Mouse (Mus musculus): ENCODE data around the gene Npr1. TPM values are rescaled to one million over a fixed set of nuclear protein-coding genes. Genes with fewer than 3 reads are reported as not detected.

The Npr1 gene
- polyA plus RNA-seq (2012; ENCODE audit: insufficient read depth, insufficient read length, low replicate concordance, missing spikeins): not detected in 2 replicates

- peak within 1 kb of the TSS; percentile 58 for H3K4me3 ChIP-seq (ENCODE audit: insufficient read depth, low read depth, low read length)
- TF ChIP-seq CTCF (IDR thresholded peaks at IDR 0.05; ENCODE audit: insufficient read depth, low read depth, low read length) (no peak), POLR2A (IDR thresholded peaks at IDR 0.05; ENCODE audit: insufficient read depth, low read depth, low read length) (no peak)
- peaks cover 10% of the 10 kb centered on the region for H3K4me1 ChIP-seq (ENCODE audit: control insufficient read depth, insufficient read depth, low read length)
- no peak within 1 kb of the TSS for H3K27ac ChIP-seq (ENCODE audit: insufficient read depth, low read depth, low read length)
- under 1% methylated on average over 45 of the region's 49 CpGs for WGBS
Measured at GRCm38 (mm10) chr3:90465686-90466310, at the start of gene Npr1. Gene Npr1, minus strand, starts transcription at chr3:90465866.

- H3K4me1 ChIP-seq (ENCODE audit: control insufficient read depth, insufficient read depth, low read length): peaks cover 15% of the 10 kb centered on the region
- H3K4me3 ChIP-seq (ENCODE audit: insufficient read depth, low read depth, low read length): peak overlapping the region; percentile 40
- TF ChIP-seq CTCF (IDR thresholded peaks at IDR 0.05; ENCODE audit: insufficient read depth, low read depth, low read length) (no peak), POLR2A (IDR thresholded peaks at IDR 0.05; ENCODE audit: insufficient read depth, low read depth, low read length) (no peak)
- WGBS: 36% methylated on average over 1 of the region's 1 CpGs
- peak overlapping the region; percentile 36; the same call in 1 of the 2 replicates for H3K27ac ChIP-seq (ENCODE audit: insufficient read depth, low read depth, low read length)
Measured at GRCm38 (mm10) chr3:90515242-90515641, 49.6 kb upstream of the Npr1 start.

- Histone ChIP-seq H3K4me3 (ENCODE audit: insufficient read depth, low read depth, low read length) (peak overlapping the region; percentile 40), H3K27ac (ENCODE audit: insufficient read depth, low read depth, low read length) (peak overlapping the region; percentile 36; the same call in 1 of the 2 replicates), H3K4me1 (ENCODE audit: control insufficient read depth, insufficient read depth, low read length) (peaks cover 15% of the 10 kb centered on the region)
Measured at GRCm38 (mm10) chr3:90514691-90515090, 49.0 kb upstream of the Npr1 start.

GRCm38 (mm10) chr3:90513796-90514590 lies 48.3 kb upstream of the Npr1 start, which contains the start of the genes S100a1 and S100a13:
Gene S100a1, minus strand, starts transcription at chr3:90514392.
Gene S100a13, plus strand, starts transcription at chr3:90514435.
- peak within 1 kb of the TSS; percentile 36; the same call in 1 of the 2 replicates for H3K27ac ChIP-seq (ENCODE audit: insufficient read depth, low read depth, low read length)
- peak within 1 kb of the TSS; percentile 40 for H3K4me3 ChIP-seq (ENCODE audit: insufficient read depth, low read depth, low read length)
- H3K4me1 ChIP-seq (ENCODE audit: control insufficient read depth, insufficient read depth, low read length): peaks cover 15% of the 10 kb centered on the region
- WGBS: 11% methylated on average over 25 of the region's 25 CpGs
- TF ChIP-seq POLR2A (IDR thresholded peaks at IDR 0.05; ENCODE audit: insufficient read depth, low read depth, low read length) (no peak), CTCF (IDR thresholded peaks at IDR 0.05; ENCODE audit: insufficient read depth, low read depth, low read length) (no peak)

More at GRCm38 (mm10) chr3:90514691-90515090, 49.0 kb upstream of the Npr1 start:
- WGBS: 3% methylated on average over 10 of the region's 10 CpGs
- TF ChIP-seq CTCF (IDR thresholded peaks at IDR 0.05; ENCODE audit: insufficient read depth, low read depth, low read length) (no peak), POLR2A (IDR thresholded peaks at IDR 0.05; ENCODE audit: insufficient read depth, low read depth, low read length) (no peak)

GRCm38 (mm10) chr3:90512948-90513642 lies 47.4 kb upstream of the Npr1 start:
- no peak overlapping the region for H3K27ac ChIP-seq (ENCODE audit: insufficient read depth, low read depth, low read length)
- H3K4me3 ChIP-seq (ENCODE audit: insufficient read depth, low read depth, low read length): no peak overlapping the region
- no peak for TF ChIP-seq POLR2A (IDR thresholded peaks at IDR 0.05; ENCODE audit: insufficient read depth, low read depth, low read length)
- no peak for TF ChIP-seq CTCF (IDR thresholded peaks at IDR 0.05; ENCODE audit: insufficient read depth, low read depth, low read length)
- peaks cover 15% of the 10 kb centered on the region for H3K4me1 ChIP-seq (ENCODE audit: control insufficient read depth, insufficient read depth, low read length)
- WGBS: 84% methylated on average over 9 of the region's 9 CpGs

GRCm38 (mm10) chr3:90512276-90512675 lies 46.6 kb upstream of the Npr1 start:
- H3K4me1 ChIP-seq (ENCODE audit: control insufficient read depth, insufficient read depth, low read length): peaks cover 17% of the 10 kb centered on the region
- H3K27ac ChIP-seq (ENCODE audit: insufficient read depth, low read depth, low read length): no peak overlapping the region
- TF ChIP-seq POLR2A (IDR thresholded peaks at IDR 0.05; ENCODE audit: insufficient read depth, low read depth, low read length) (no peak), CTCF (IDR thresholded peaks at IDR 0.05; ENCODE audit: insufficient read depth, low read depth, low read length) (no peak)
- H3K4me3 ChIP-seq (ENCODE audit: insufficient read depth, low read depth, low read length): no peak overlapping the region
- WGBS: 93% methylated on average over 5 of the region's 5 CpGs

- peaks cover 14% of the 10 kb centered on the region for H3K4me1 ChIP-seq (ENCODE audit: control insufficient read depth, insufficient read depth, low read length)
- peak overlapping the region; percentile 56; the same call in 1 of the 2 replicates for H3K27ac ChIP-seq (ENCODE audit: insufficient read depth, low read depth, low read length)
- H3K4me3 ChIP-seq (ENCODE audit: insufficient read depth, low read depth, low read length): peak overlapping the region; percentile 99; the same call in 1 of the 2 replicates
- 8% methylated on average over 2 of the region's 2 CpGs for WGBS
- TF ChIP-seq CTCF (IDR thresholded peaks at IDR 0.05; ENCODE audit: insufficient read depth, low read depth, low read length) (no peak), POLR2A (IDR thresholded peaks at IDR 0.05; ENCODE audit: insufficient read depth, low read depth, low read length) (no peak)
Measured at GRCm38 (mm10) chr3:90509747-90510123, 44.1 kb upstream of the Npr1 start.

- Histone ChIP-seq H3K27ac (ENCODE audit: insufficient read depth, low read depth, low read length) (peak within 1 kb of the TSS; percentile 88), H3K4me3 (ENCODE audit: insufficient read depth, low read depth, low read length) (peak within 1 kb of the TSS; percentile 99), H3K4me1 (ENCODE audit: control insufficient read depth, insufficient read depth, low read length) (peaks cover 9% of the 10 kb centered on the region)
- TF ChIP-seq CTCF (IDR thresholded peaks at IDR 0.05; ENCODE audit: insufficient read depth, low read depth, low read length) (no peak), POLR2A (IDR thresholded peaks at IDR 0.05; ENCODE audit: insufficient read depth, low read depth, low read length) (no peak)
- WGBS: under 1% methylated on average over 66 of the region's 66 CpGs
Measured at GRCm38 (mm10) chr3:90508950-90509746, 43.5 kb upstream of the Npr1 start, which contains the start of gene Chtop. Gene Chtop, minus strand, starts transcription at chr3:90509498.

Data from olfactory bulb, adult 2 months (tissue).